Mouse (Mus musculus) CD4-positive, CD25-positive, alpha-beta regulatory T cell, adult 4 months (primary cell): Measurements from ENCODE around the gene Ctrc. TPM values are rescaled to one million over a fixed set of nuclear protein-coding genes. Genes with fewer than 3 reads are reported as not detected.
"Not testable (repeated sequence)": the region's sequence is repeated elsewhere in the genome, so short reads cannot be mapped to it uniquely, and the experiment has no call there.

Experiments
- ATAC-seq: one replicate; pipeline ENCODE4 v1.8.0; 2017
- polyA plus RNA-seq, 2 experiments: library from polyadenylated mRNA; unstranded; fragments of 100-300 nt; shearing (Covaris generic); gene quantifications; one replicate each; pipeline ENCODE4 v1.2.1; 2017

The Ctrc gene
- polyA plus RNA-seq, 2 experiments from 2014 or later: not detected

- ATAC-seq: no peak
These were observed 61.3 kb downstream of the Ctrc start for GRCm38 (mm10) chr4:141784835-141785234.

GRCm38 (mm10) chr4:141781201-141781985 lies 64.8 kb downstream of the Ctrc start:
- ATAC-seq: no peak

- no peak for ATAC-seq
These were observed 66.3 kb downstream of the Ctrc start for GRCm38 (mm10) chr4:141779828-141780227.

- not testable (repeated sequence) for ATAC-seq
These were observed 73.1 kb downstream of the Ctrc start for GRCm38 (mm10) chr4:141773019-141773418.

- no peak for ATAC-seq
These were observed 74.3 kb downstream of the Ctrc start for GRCm38 (mm10) chr4:141771823-141772222.

GRCm38 (mm10) chr4:141769501-141770160 lies 76.5 kb downstream of the Ctrc start:
- no peak for ATAC-seq

GRCm38 (mm10) chr4:141767353-141768036 lies 78.7 kb downstream of the Ctrc start:
- ATAC-seq: no peak

- no peak for ATAC-seq
These were observed 79.3 kb downstream of the Ctrc start for GRCm38 (mm10) chr4:141766668-141767352.

- no peak for ATAC-seq
These were observed 79.9 kb downstream of the Ctrc start for GRCm38 (mm10) chr4:141766316-141766667.

- no peak for ATAC-seq
These were observed 81.2 kb downstream of the Ctrc start for GRCm38 (mm10) chr4:141765008-141765407.

Other genes starting within 250 kb of the Ctrc start
- gene Fblim1, start 240.3 kb downstream of the Ctrc start, polyA plus RNA-seq: under 1 TPM in 1 of 2 experiments, not detected in 1; 0.13 TPM
- not detected for gene Tmem82, start 227.7 kb downstream of the Ctrc start, polyA plus RNA-seq
- not detected for gene Slc25a34, start 222.5 kb downstream of the Ctrc start, polyA plus RNA-seq
- gene Plekhm2, start 181.5 kb downstream of the Ctrc start, polyA plus RNA-seq: 1 to 10 TPM; 2.1 to 3.4 TPM
- gene Rsc1a1, start 160.8 kb downstream of the Ctrc start, polyA plus RNA-seq: not detected
- gene Ddi2, start 122.9 kb downstream of the Ctrc start, polyA plus RNA-seq: 10 to 100 TPM; 19.1 to 20.7 TPM
- not detected for gene Agmat, start 99.7 kb downstream of the Ctrc start, polyA plus RNA-seq
- 1 to 10 TPM; 3.4 to 4.3 TPM for gene Dnajc16, start 55.4 kb downstream of the Ctrc start, polyA plus RNA-seq
- 10 to 100 TPM; 10.8 to 12.4 TPM for gene Casp9, start 52.7 kb downstream of the Ctrc start, polyA plus RNA-seq
- not detected for gene Cela2a, start 20.2 kb downstream of the Ctrc start, polyA plus RNA-seq
- gene Efhd2, start 28.6 kb upstream of the Ctrc start, polyA plus RNA-seq: 10 to 100 TPM; 19.8 to 27.0 TPM
- gene Fhad1, start 168.7 kb upstream of the Ctrc start, polyA plus RNA-seq: 1 to 10 TPM in 1 of 2 experiments, not detected in 1; 1.0 TPM
- under 1 TPM; 0.86 to 0.96 TPM for gene Tmem51, start 237.9 kb upstream of the Ctrc start, polyA plus RNA-seq